Mouse (Mus musculus): ENCODE data around the gene Josd2.

Josd2 gene

GRCm38 (mm10) chr7:44446070-44446855, 21.5 kb upstream of the Josd2 start:
- no peak for DNase-seq (ENCODE audit: low spot score)

- DNase-seq (ENCODE audit: low spot score), result no peak
Observed at GRCm38 (mm10) chr7:44453256-44453655, 14.5 kb upstream of the Josd2 start.

GRCm38 (mm10) chr7:44456302-44456701, 11.5 kb upstream of the Josd2 start:
- no peak for DNase-seq (ENCODE audit: low spot score)

- no peak for DNase-seq (ENCODE audit: low spot score)
Observed at GRCm38 (mm10) chr7:44460067-44460466, 7.7 kb upstream of the Josd2 start.

- no peak for DNase-seq (ENCODE audit: low spot score)
Observed at GRCm38 (mm10) chr7:44460767-44461502, 6.8 kb upstream of the Josd2 start.

GRCm38 (mm10) chr7:44461503-44462217, 6.1 kb upstream of the Josd2 start:
- no peak for DNase-seq (ENCODE audit: low spot score)

GRCm38 (mm10) chr7:44462218-44463055, 5.3 kb upstream of the Josd2 start:
- peak; percentile 26 for DNase-seq (ENCODE audit: low spot score)

- no peak for DNase-seq (ENCODE audit: low spot score)
Observed at GRCm38 (mm10) chr7:44463056-44463425, 4.7 kb upstream of the Josd2 start.

- DNase-seq (ENCODE audit: low spot score), result no peak
Observed at GRCm38 (mm10) chr7:44463556-44464225, 4.1 kb upstream of the Josd2 start.

- DNase-seq (ENCODE audit: low spot score), result no peak
Observed at GRCm38 (mm10) chr7:44464511-44464910, 3.3 kb upstream of the Josd2 start.

GRCm38 (mm10) chr7:44465111-44465510, 2.7 kb upstream of the Josd2 start, which contains the start of gene Aspdh:
Gene Aspdh (plus strand): TSS chr7:44465391.
- DNase-seq (ENCODE audit: low spot score), result no peak

GRCm38 (mm10) chr7:44466006-44466887, 1.5 kb upstream of the Josd2 start:
- DNase-seq (ENCODE audit: low spot score), result no peak

- DNase-seq (ENCODE audit: low spot score), result no peak
Observed at GRCm38 (mm10) chr7:44466888-44467311, 880 bp upstream of the Josd2 start.

GRCm38 (mm10) chr7:44468644-44469285, 985 bp downstream of the Josd2 start:
- no peak for DNase-seq (ENCODE audit: low spot score)

- no peak for DNase-seq (ENCODE audit: low spot score)
Observed at GRCm38 (mm10) chr7:44469677-44470675, 2.2 kb downstream of the Josd2 start.

GRCm38 (mm10) chr7:44470696-44471612, 3.2 kb downstream of the Josd2 start:
- no peak for DNase-seq (ENCODE audit: low spot score)

- no peak for DNase-seq (ENCODE audit: low spot score)
Observed at GRCm38 (mm10) chr7:44471880-44472557, 4.2 kb downstream of the Josd2 start.
